Mouse (Mus musculus): ENCODE results near the gene Farp1.

Gene Farp1

GRCm38 (mm10) chr14:121057750-121058149, 22.8 kb downstream of the Farp1 start:
- DNase-seq (ENCODE audit: low read depth in 2 of 2, low spot score in 2 of 2), result no peak

GRCm38 (mm10) chr14:121058481-121058880, 23.5 kb downstream of the Farp1 start:
- no peak for DNase-seq (ENCODE audit: low read depth in 2 of 2, low spot score in 2 of 2)

GRCm38 (mm10) chr14:121059266-121059665, 24.3 kb downstream of the Farp1 start:
- DNase-seq (ENCODE audit: low read depth in 2 of 2, low spot score in 2 of 2), result no peak

- DNase-seq (ENCODE audit: low read depth in 2 of 2, low spot score in 2 of 2), result no peak
Measured at GRCm38 (mm10) chr14:121060484-121060883, 25.5 kb downstream of the Farp1 start.

GRCm38 (mm10) chr14:121061686-121062085, 26.7 kb downstream of the Farp1 start:
- DNase-seq (ENCODE audit: low read depth in 2 of 2, low spot score in 2 of 2), result no peak

- DNase-seq (ENCODE audit: low read depth in 2 of 2, low spot score in 2 of 2), result no peak
Measured at GRCm38 (mm10) chr14:121062238-121063082, 27.5 kb downstream of the Farp1 start.

GRCm38 (mm10) chr14:121064726-121065125, 29.7 kb downstream of the Farp1 start:
- no peak for DNase-seq (ENCODE audit: low read depth in 2 of 2, low spot score in 2 of 2)

- no peak for DNase-seq (ENCODE audit: low read depth in 2 of 2, low spot score in 2 of 2)
Measured at GRCm38 (mm10) chr14:121073093-121073866, 38.3 kb downstream of the Farp1 start.

- no peak for DNase-seq (ENCODE audit: low read depth in 2 of 2, low spot score in 2 of 2)
Measured at GRCm38 (mm10) chr14:121074197-121074734, 39.3 kb downstream of the Farp1 start.

GRCm38 (mm10) chr14:121080739-121081138, 45.7 kb downstream of the Farp1 start:
- no peak for DNase-seq (ENCODE audit: low read depth in 2 of 2, low spot score in 2 of 2)

- DNase-seq (ENCODE audit: low read depth in 2 of 2, low spot score in 2 of 2), result no peak
Measured at GRCm38 (mm10) chr14:121082341-121082740, 47.3 kb downstream of the Farp1 start.

GRCm38 (mm10) chr14:121082793-121083192, 47.8 kb downstream of the Farp1 start:
- no peak for DNase-seq (ENCODE audit: low read depth in 2 of 2, low spot score in 2 of 2)

GRCm38 (mm10) chr14:121083352-121083751, 48.4 kb downstream of the Farp1 start:
- DNase-seq (ENCODE audit: low read depth in 2 of 2, low spot score in 2 of 2), result no peak

GRCm38 (mm10) chr14:121092517-121092916, 57.5 kb downstream of the Farp1 start:
- no peak for DNase-seq (ENCODE audit: low read depth in 2 of 2, low spot score in 2 of 2)

- DNase-seq (ENCODE audit: low read depth in 2 of 2, low spot score in 2 of 2), result no peak
Measured at GRCm38 (mm10) chr14:121093860-121094259, 58.9 kb downstream of the Farp1 start.

GRCm38 (mm10) chr14:121097640-121098435, 62.8 kb downstream of the Farp1 start:
- no peak for DNase-seq (ENCODE audit: low read depth in 2 of 2, low spot score in 2 of 2)

- DNase-seq (ENCODE audit: low read depth in 2 of 2, low spot score in 2 of 2), result no peak
Measured at GRCm38 (mm10) chr14:121099120-121099519, 64.1 kb downstream of the Farp1 start.

- DNase-seq (ENCODE audit: low read depth in 2 of 2, low spot score in 2 of 2), result no peak
Measured at GRCm38 (mm10) chr14:121099876-121100275, 64.9 kb downstream of the Farp1 start.

GRCm38 (mm10) chr14:121100829-121101228, 65.8 kb downstream of the Farp1 start:
- DNase-seq (ENCODE audit: low read depth in 2 of 2, low spot score in 2 of 2), result no peak

- DNase-seq (ENCODE audit: low read depth in 2 of 2, low spot score in 2 of 2), result no peak
Measured at GRCm38 (mm10) chr14:121101531-121101930, 66.5 kb downstream of the Farp1 start.

- DNase-seq (ENCODE audit: low read depth in 2 of 2, low spot score in 2 of 2), result no peak
Measured at GRCm38 (mm10) chr14:121102599-121102998, 67.6 kb downstream of the Farp1 start.
